Mouse (Mus musculus): Measurements from ENCODE around the gene Dact1.

DNA sequence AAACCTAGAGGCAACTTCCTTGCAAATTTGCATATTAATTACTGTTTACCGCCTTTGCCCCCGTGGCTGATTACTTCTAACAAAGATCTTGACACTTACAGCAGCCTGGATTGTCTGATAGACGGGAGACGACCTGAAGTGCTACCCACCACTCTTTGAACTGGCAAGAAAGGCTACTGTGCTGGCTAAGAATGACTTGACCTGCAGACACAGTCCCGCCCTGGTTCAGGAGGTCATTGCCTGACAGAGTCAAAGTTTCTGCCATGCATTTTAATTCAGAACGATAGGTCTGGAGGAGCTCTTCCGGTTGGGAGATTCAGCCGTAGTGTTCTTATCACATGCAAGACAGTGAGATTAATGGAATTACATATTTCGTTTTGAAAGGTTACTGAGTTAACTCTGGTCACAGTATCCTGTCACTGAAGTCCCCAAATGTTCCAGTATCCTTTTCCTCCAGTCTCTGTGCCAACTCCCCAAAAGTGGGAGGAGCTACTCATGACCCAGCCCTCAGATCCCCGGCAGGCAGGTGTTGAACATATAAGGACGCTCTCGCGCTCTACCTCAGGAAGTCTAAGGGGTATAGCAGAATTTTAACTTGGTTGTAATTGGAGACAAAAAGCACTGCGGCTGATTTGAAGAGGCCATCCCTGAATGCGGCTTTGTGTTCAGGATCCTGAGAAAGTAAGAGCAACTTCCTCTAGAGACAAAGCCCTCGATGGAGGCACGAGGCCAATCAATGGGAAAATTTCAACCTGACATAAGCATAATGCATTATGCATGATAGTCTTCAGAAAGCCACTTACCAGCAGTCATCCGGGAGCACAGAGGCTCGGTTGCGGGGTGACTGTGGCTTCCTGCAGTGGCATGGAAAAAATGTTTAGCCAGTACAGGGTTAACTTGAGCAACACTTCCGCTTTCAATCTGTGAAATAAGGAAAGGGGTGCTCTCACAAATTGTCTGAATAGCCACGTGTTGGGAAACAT, 15.4 kb upstream of the Dact1 start:
- no peak for TF ChIP-seq POLR2A (IDR thresholded peaks at IDR 0.05; ENCODE audit: borderline replicate concordance, low read depth, low read length)
- TF ChIP-seq CTCF (IDR thresholded peaks at IDR 0.05; ENCODE audit: low read depth, low read length), result no peak
